Mouse (Mus musculus): ENCODE data around the gene Vipr2. TPM values are rescaled to one million over a fixed set of nuclear protein-coding genes. Genes with fewer than 3 reads are reported as not detected.
A peak's percentile ranks its signal among the peaks of the same experiment; 100 is the strongest.

Vipr2 gene
- polyA plus RNA-seq, 1 experiment from 2014 or later = 5.3 TPM

DNA sequence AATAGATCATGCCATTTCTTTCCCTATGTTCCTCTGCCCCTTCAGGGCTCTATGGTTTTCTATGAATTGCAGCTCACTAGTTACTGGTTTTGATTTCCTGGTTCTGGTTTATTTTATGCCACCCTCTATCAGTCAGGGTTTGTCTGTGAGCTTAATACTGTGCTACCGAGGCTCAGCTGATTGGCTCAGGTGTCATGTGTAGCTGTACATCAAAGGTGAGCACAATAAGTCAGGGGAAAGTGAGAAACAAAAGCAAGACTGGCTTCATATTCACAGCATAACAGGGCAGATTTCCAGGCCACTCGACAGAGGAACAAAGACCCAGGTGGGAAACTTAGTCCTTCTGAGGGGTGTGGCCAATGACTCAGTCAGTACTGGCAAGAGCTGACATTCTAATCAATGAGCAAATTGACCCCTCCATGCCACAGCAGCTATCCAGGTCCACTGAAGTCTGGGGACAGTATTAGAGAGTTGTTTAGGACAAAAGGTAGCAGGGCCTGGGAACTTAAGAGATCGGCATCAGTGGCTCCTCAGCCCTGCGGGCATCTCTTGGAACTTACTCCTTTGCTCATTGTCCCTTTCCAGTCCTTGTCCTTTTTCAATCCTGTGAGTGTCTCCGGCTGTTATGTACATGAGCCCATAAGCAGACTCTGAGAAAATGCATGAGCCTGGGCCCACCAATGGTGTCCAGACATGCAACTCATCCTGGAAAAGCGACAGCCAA is 105.8 kb downstream of the Vipr2 start:
- no peaks in the 10 kb centered on the region for H3K36me3 ChIP-seq (ENCODE audit: control insufficient read depth, insufficient read depth, low read length)
- no peak overlapping the region for H3K9ac ChIP-seq (ENCODE audit: low read length)
- WGBS = 86% methylated on average over 6 of the region's 6 CpGs
- no peaks in the 10 kb centered on the region for H3K27me3 ChIP-seq (replicated peaks; ENCODE audit: control insufficient read depth, insufficient read depth, low read length)
- H3K4me3 ChIP-seq (ENCODE audit: low read depth, low read length) = no peak overlapping the region
- no peaks in the 10 kb centered on the region for H3K4me1 ChIP-seq (replicated peaks; ENCODE audit: control insufficient read depth, insufficient read depth, low read length)
- H3K9me3 ChIP-seq (ENCODE audit: control insufficient read depth, low read length) = no peaks in the 10 kb centered on the region
- ATAC-seq (replicated peaks; ENCODE audit: low FRiP score, low TSS enrichment, low read depth) (no peak), DNase-seq (ENCODE audit: low spot score) (peak; percentile 43)
- H3K27ac ChIP-seq (ENCODE audit: low read depth) = no peak overlapping the region
- no peak overlapping the region for H3K4me2 ChIP-seq (ENCODE audit: low read length)

DNA sequence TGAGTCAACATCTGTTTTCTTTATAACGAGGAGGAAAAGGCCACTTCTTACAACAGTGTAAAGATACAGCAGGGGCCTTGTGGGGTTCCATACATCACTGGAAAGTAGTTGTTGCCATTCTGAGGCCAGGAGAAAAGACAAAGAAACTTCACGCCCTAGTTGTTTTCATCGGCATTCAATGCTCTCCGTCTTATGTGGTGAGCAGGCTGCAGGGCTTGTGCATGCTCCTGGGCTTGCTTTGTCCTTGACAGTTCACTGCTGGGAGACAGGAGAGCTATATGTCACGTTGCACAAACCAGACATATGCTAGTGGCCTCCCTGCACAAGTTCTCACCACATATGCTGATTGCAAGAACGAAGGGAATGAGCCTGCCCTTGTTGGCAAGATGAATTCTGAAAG is 116.4 kb downstream of the Vipr2 start:
- Histone ChIP-seq H3K36me3 (ENCODE audit: control insufficient read depth, insufficient read depth, low read length) (no peaks in the 10 kb centered on the region), H3K27me3 (replicated peaks; ENCODE audit: control insufficient read depth, insufficient read depth, low read length) (no peaks in the 10 kb centered on the region), H3K4me3 (ENCODE audit: low read depth, low read length) (no peak overlapping the region), H3K9ac (ENCODE audit: low read length) (no peak overlapping the region), H3K27ac (ENCODE audit: low read depth) (no peak overlapping the region), H3K9me3 (ENCODE audit: control insufficient read depth, low read length) (no peaks in the 10 kb centered on the region), H3K4me1 (replicated peaks; ENCODE audit: control insufficient read depth, insufficient read depth, low read length) (no peaks in the 10 kb centered on the region), H3K4me2 (ENCODE audit: low read length) (no peak overlapping the region)
- WGBS = 54% methylated on average over 6 of the region's 6 CpGs
- no peak for ATAC-seq (replicated peaks; ENCODE audit: low FRiP score, low TSS enrichment, low read depth)
- no peak for DNase-seq (ENCODE audit: low spot score)

DNA sequence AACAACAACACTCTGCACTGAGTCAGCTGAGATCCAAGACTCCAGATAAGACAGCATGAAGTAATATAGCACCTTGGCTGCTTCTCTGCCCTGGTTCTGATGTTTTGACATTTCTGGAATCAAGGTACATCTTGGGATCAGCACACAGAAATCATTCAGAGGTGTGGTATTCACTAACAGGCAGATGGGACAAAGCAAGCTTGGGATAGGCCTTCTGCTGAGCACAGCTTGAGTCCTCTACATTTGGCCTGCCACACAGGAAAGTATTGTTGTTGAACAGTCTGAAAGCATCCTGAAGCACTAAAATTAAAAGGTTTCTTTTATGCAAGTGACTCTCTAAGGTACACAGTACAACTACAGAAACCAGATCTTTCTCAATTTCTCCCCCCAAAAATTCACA is 117.1 kb downstream of the Vipr2 start:
- no peaks in the 10 kb centered on the region for H3K9me3 ChIP-seq (ENCODE audit: control insufficient read depth, low read length)
- H3K4me1 ChIP-seq (replicated peaks; ENCODE audit: control insufficient read depth, insufficient read depth, low read length) = no peaks in the 10 kb centered on the region
- ATAC-seq (replicated peaks; ENCODE audit: low FRiP score, low TSS enrichment, low read depth) = no peak
- no peak overlapping the region for H3K9ac ChIP-seq (ENCODE audit: low read length)
- no peak overlapping the region for H3K27ac ChIP-seq (ENCODE audit: low read depth)
- no peak overlapping the region for H3K4me2 ChIP-seq (ENCODE audit: low read length)
- no peak for DNase-seq (ENCODE audit: low spot score)
- no peaks in the 10 kb centered on the region for H3K36me3 ChIP-seq (ENCODE audit: control insufficient read depth, insufficient read depth, low read length)
- H3K27me3 ChIP-seq (replicated peaks; ENCODE audit: control insufficient read depth, insufficient read depth, low read length) = no peaks in the 10 kb centered on the region
- no peak overlapping the region for H3K4me3 ChIP-seq (ENCODE audit: low read depth, low read length)

Small RNA genes within 50 kb of the gene (microRNA-seq; reads per million reads assigned to microRNA genes)
- gene Gm44372 = not detected

Other genes starting within 250 kb of the Vipr2 start
- gene Zfp386, start 30.0 kb upstream of the Vipr2 start, polyA plus RNA-seq (2014; fragmentation: Nextera tagmentation; extraction: Ambion mirVana) = 42.7 and 44.2 TPM in 2 replicates
- 16.3 and 17.8 TPM in 2 replicates for gene Wdr60, start 185.3 kb downstream of the Vipr2 start, polyA plus RNA-seq (2014; fragmentation: Nextera tagmentation; extraction: Ambion mirVana)
- gene Gm11027, start 197.7 kb downstream of the Vipr2 start, polyA plus RNA-seq (2014; fragmentation: Nextera tagmentation; extraction: Ambion mirVana) = not detected in 2 replicates
- gene Esyt2, start 203.5 kb downstream of the Vipr2 start, polyA plus RNA-seq (2014; fragmentation: Nextera tagmentation; extraction: Ambion mirVana) = 37.5 and 39.7 TPM in 2 replicates

Measured in intestine, embryonic 14.5 days (tissue).